Mouse (Mus musculus) urinary bladder, postnatal 25 days (tissue): ENCODE results near the gene Tsc22d1.

Experiments used
- DNase-seq: peaks from one replicate; pipeline ENCODE4 v3.0.0; 2022; ENCODE audit warnings: low spot score

Tsc22d1 gene

GRCm38 (mm10) chr14:76518217-76518616, 103.5 kb downstream of the Tsc22d1 start:
- DNase-seq = no peak

GRCm38 (mm10) chr14:76520606-76521005, 105.8 kb downstream of the Tsc22d1 start:
- no peak for DNase-seq

- DNase-seq = no peak
Observed at GRCm38 (mm10) chr14:76521308-76521707, 106.5 kb downstream of the Tsc22d1 start.

GRCm38 (mm10) chr14:76523344-76523743, 108.6 kb downstream of the Tsc22d1 start:
- DNase-seq = no peak

- DNase-seq = no peak
Observed at GRCm38 (mm10) chr14:76526467-76526866, 111.7 kb downstream of the Tsc22d1 start.

- DNase-seq = no peak
Observed at GRCm38 (mm10) chr14:76527030-76527719, 112.4 kb downstream of the Tsc22d1 start.

GRCm38 (mm10) chr14:76527758-76528313, 113.1 kb downstream of the Tsc22d1 start:
- no peak for DNase-seq

GRCm38 (mm10) chr14:76528641-76529040, 113.9 kb downstream of the Tsc22d1 start:
- no peak for DNase-seq

GRCm38 (mm10) chr14:76531027-76531660, 116.4 kb downstream of the Tsc22d1 start:
- DNase-seq = no peak

GRCm38 (mm10) chr14:76532257-76533169, 117.8 kb downstream of the Tsc22d1 start:
- no peak for DNase-seq

GRCm38 (mm10) chr14:76533170-76533815, 118.5 kb downstream of the Tsc22d1 start:
- no peak for DNase-seq

- DNase-seq = no peak
Observed at GRCm38 (mm10) chr14:76535096-76535495, 120.3 kb downstream of the Tsc22d1 start.

- DNase-seq = no peak
Observed at GRCm38 (mm10) chr14:76536921-76537320, 122.2 kb downstream of the Tsc22d1 start.

GRCm38 (mm10) chr14:76540005-76540670, 125.4 kb downstream of the Tsc22d1 start:
- no peak for DNase-seq

GRCm38 (mm10) chr14:76541341-76541740, 126.6 kb downstream of the Tsc22d1 start:
- DNase-seq = no peak

- no peak for DNase-seq
Observed at GRCm38 (mm10) chr14:76544136-76544535, 129.4 kb downstream of the Tsc22d1 start.

GRCm38 (mm10) chr14:76555263-76556030, 140.7 kb downstream of the Tsc22d1 start:
- DNase-seq = no peak

- peak; percentile 41 for DNase-seq
Observed at GRCm38 (mm10) chr14:76556031-76556851, 141.5 kb downstream of the Tsc22d1 start.

GRCm38 (mm10) chr14:76556852-76557208, 142.1 kb downstream of the Tsc22d1 start, which contains the start of gene Serp2:
Gene Serp2 (minus strand): TSS chr14:76556889.
- DNase-seq = no peak
